Mouse (Mus musculus) central nervous system, embryonic 14 days (tissue): ENCODE data around the gene Map2. TPM values are rescaled to one million over a fixed set of nuclear protein-coding genes. Genes with fewer than 3 reads are reported as not detected.

Experiments used
- polyA plus RNA-seq: library from polyadenylated mRNA; depleted of rRNA; stranded (reverse); fragments of >200 nt; gene quantifications from 2 replicates; pipeline ENCODE4 v1.2.3, GENCODE M21; 2012; rRNA removed

Map2 gene
- polyA plus RNA-seq: 310 and 375 TPM in 2 replicates

GRCm38 (mm10) chr1:66175041-66175665 is at the start of gene Map2:
Gene Map2 (plus strand): TSS chr1:66175273.

DNA sequence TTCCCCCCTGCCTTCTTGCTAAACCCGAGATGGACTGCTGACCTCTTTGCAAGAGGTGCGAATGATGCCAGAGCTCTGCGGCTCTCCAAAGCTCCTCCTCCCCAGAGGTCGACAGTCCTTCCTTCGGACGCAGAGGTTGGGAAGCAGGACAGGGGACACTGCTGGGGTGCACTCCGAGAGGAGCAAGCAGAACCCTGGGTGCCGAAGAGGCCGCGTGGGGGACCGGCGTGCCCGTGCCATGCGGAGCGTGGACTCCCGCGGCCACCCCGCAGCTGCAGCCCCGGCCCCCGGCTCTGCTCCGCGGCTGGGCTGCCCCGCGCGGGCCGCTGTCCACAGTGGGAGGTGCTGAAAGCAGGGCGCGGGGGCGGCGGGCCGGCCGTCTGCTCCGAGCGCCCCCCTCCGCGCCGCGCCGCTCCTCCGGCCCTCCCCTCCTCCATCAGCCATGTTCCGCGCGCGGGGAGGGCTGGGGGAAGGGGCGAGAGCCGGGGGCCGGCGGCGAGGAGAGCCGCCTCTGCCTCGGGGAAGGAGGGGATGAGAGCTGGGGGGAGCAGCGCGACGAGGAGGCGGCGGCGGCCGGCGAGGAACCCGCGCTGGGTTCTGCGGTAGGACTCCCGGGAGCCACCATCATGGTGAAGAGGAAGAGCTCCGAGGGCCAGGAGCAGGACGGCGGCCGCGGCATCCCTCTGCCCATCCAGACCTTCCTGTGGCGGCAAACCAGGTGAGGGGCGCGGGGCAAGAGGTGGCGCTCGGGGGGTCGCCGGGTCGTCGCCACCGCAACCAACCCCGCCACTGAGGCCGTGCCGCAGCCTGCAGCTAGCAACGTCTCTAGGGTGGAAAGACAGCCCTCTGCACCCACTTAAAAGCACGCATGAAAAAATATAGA is 293.0 kb downstream of the Map2 start, which contains the start of gene Unc80:
Unc80 (plus strand) TSS at position 547 of the 883 bp plus-strand sequence.

Other genes starting within 250 kb of the Map2 start
- not detected in 2 replicates for gene Crygf, start 248.8 kb upstream of the Map2 start, polyA plus RNA-seq